Mouse (Mus musculus) bone marrow macrophage, adult 2 months (primary cell): ENCODE results near the gene Svop. TPM values are rescaled to one million over a fixed set of nuclear protein-coding genes. Genes with fewer than 3 reads are reported as not detected.
A peak's percentile ranks its signal among the peaks of the same experiment; 100 is the strongest.

ENCODE experiments used
- H3K27ac ChIP-seq: 2 replicates; pipeline ENCODE4 v1.5.1; 2012; ENCODE audit warnings: low read depth, low read length; ENCODE audit not compliant: insufficient read depth
- H3K4me1 ChIP-seq: 2 replicates; pipeline ENCODE4 v1.6.1; 2012; ENCODE audit warnings: low read length; ENCODE audit not compliant: control insufficient read depth, insufficient read depth
- H3K4me3 ChIP-seq: 2 replicates; pipeline ENCODE4 v1.5.1; 2012; ENCODE audit warnings: mild to moderate bottlenecking, low read length, moderate library complexity; ENCODE audit not compliant: insufficient read depth
- CTCF ChIP-seq: IDR thresholded peaks from 2 replicates; pipeline ENCODE4 v1.5.1; 2012; ENCODE audit warnings: low read depth, mild to moderate bottlenecking, low read length, moderate library complexity
- POLR2A ChIP-seq: IDR thresholded peaks from 2 replicates; pipeline ENCODE4 v1.6.1; 2012; ENCODE audit warnings: mild to moderate bottlenecking, low read depth, low read length, borderline replicate concordance
- polyA plus RNA-seq: library from polyadenylated mRNA; stranded (reverse); fragments of >200 nt; gene quantifications from 2 replicates; pipeline ENCODE4 v1.2.4, GENCODE M21; 2012; ENCODE audit not compliant: missing spikeins, insufficient read depth, insufficient read length

The Svop gene
- polyA plus RNA-seq, 1 experiment: not detected

GRCm38 (mm10) chr5:113999382-113999781 is 92.0 kb downstream of the Svop start:
- Histone ChIP-seq H3K27ac (no peak overlapping the region), H3K4me1 (peaks cover 8% of the 10 kb centered on the region), H3K4me3 (no peak overlapping the region)
- TF ChIP-seq CTCF (no peak), POLR2A (no peak)

- H3K27ac ChIP-seq: no peak overlapping the region
- no peak overlapping the region for H3K4me3 ChIP-seq
- peaks cover 19% of the 10 kb centered on the region for H3K4me1 ChIP-seq
- TF ChIP-seq CTCF (no peak), POLR2A (no peak)
Measured at GRCm38 (mm10) chr5:113996458-113996857, 94.9 kb downstream of the Svop start.

- H3K27ac ChIP-seq: peak within 1 kb of the TSS; percentile 53
- TF ChIP-seq POLR2A (0 out of 2 replicates have a peak, but pooled peaks have one; percentile 40), CTCF (no peak)
- peaks cover 13% of the 10 kb centered on the region for H3K4me1 ChIP-seq
- peak within 1 kb of the TSS; percentile 93 for H3K4me3 ChIP-seq
Measured at GRCm38 (mm10) chr5:113993487-113994465, 97.6 kb downstream of the Svop start, which contains the start of gene Ssh1. Ssh1 (minus strand) TSS chr5:113993894.

GRCm38 (mm10) chr5:113993031-113993486 is 98.3 kb downstream of the Svop start:
- TF ChIP-seq CTCF (no peak), POLR2A (no peak)
- H3K27ac ChIP-seq: peak overlapping the region; percentile 53
- peak overlapping the region; percentile 93 for H3K4me3 ChIP-seq
- peaks cover 13% of the 10 kb centered on the region for H3K4me1 ChIP-seq

GRCm38 (mm10) chr5:113992339-113992831 is 99.0 kb downstream of the Svop start:
- peak overlapping the region; percentile 93 for H3K4me3 ChIP-seq
- TF ChIP-seq CTCF (no peak), POLR2A (no peak)
- peak overlapping the region; percentile 53 for H3K27ac ChIP-seq
- H3K4me1 ChIP-seq: peaks cover 17% of the 10 kb centered on the region

- no peak overlapping the region for H3K27ac ChIP-seq
Measured at GRCm38 (mm10) chr5:113991141-113991540, 100.2 kb downstream of the Svop start.

GRCm38 (mm10) chr5:113990593-113990992 is 100.8 kb downstream of the Svop start:
- Histone ChIP-seq H3K27ac (no peak overlapping the region), H3K4me1 (peaks cover 30% of the 10 kb centered on the region), H3K4me3 (no peak overlapping the region)
- TF ChIP-seq POLR2A (no peak), CTCF (no peak)

More at GRCm38 (mm10) chr5:113991141-113991540, 100.2 kb downstream of the Svop start:
- Histone ChIP-seq H3K4me3 (no peak overlapping the region), H3K4me1 (peaks cover 25% of the 10 kb centered on the region)
- no peak for TF ChIP-seq CTCF
- no peak for TF ChIP-seq POLR2A

GRCm38 (mm10) chr5:113989437-113990024 is 101.8 kb downstream of the Svop start:
- no peak for TF ChIP-seq CTCF
- TF ChIP-seq POLR2A: no peak
- no peak overlapping the region for H3K4me3 ChIP-seq
- H3K27ac ChIP-seq: no peak overlapping the region
- peaks cover 31% of the 10 kb centered on the region for H3K4me1 ChIP-seq

GRCm38 (mm10) chr5:113986182-113986961 is 105.0 kb downstream of the Svop start:
- no peak overlapping the region for H3K4me3 ChIP-seq

More at GRCm38 (mm10) chr5:113986182-113986961, 105.0 kb downstream of the Svop start:
- H3K4me1 ChIP-seq: peaks cover 19% of the 10 kb centered on the region
- H3K27ac ChIP-seq: no peak overlapping the region
- no peak for TF ChIP-seq CTCF
